In genomic region chr11:101627857-101628559, GRCm38 (mm10) we compare ENCODE assay signal across 1 mouse cellular context.
TF ChIP-seq lines count a peak whose summit lies in the region.

No protein-coding gene starts in this region.

TF ChIP-seq in myocyte, 11 proteins besides CTCF, POLR2A, EP300 and RAD21:
- TF ChIP-seq E2F4 (IDR thresholded peaks at IDR 0.05; ENCODE audit: insufficient read depth) (peak; percentile 72), CEBPB (IDR thresholded peaks at IDR 0.05; ENCODE audit: insufficient read depth, poor library complexity, severe bottlenecking) (no peak)
